Mouse (Mus musculus): Measurements from ENCODE around the gene Dffa. TPM values are rescaled to one million over a fixed set of nuclear protein-coding genes. Genes with fewer than 3 reads are reported as not detected.
"Not testable (repeated sequence)": the region's sequence is repeated elsewhere in the genome, so short reads cannot be mapped to it uniquely, and the experiment has no call there.

Dffa gene
- total RNA-seq, 4 experiments from 2014 or later: 41.3 to 52.2 (median 46.7) TPM

- no peak for DNase-seq (ENCODE audit: low spot score)
Observed at GRCm38 (mm10) chr4:149098571-149098970, 5.4 kb upstream of the Dffa start.

GRCm38 (mm10) chr4:149099369-149100017 lies 4.5 kb upstream of the Dffa start, which contains the start of gene Pex14:
Gene Pex14, minus strand, starts transcription at chr4:149099876.
- DNase-seq (ENCODE audit: low spot score): peak; percentile 92

GRCm38 (mm10) chr4:149100449-149100848 lies 3.5 kb upstream of the Dffa start:
- not testable (repeated sequence) for DNase-seq (ENCODE audit: low spot score)

GRCm38 (mm10) chr4:149101456-149101855 lies 2.5 kb upstream of the Dffa start:
- DNase-seq (ENCODE audit: low spot score): no peak

- DNase-seq (ENCODE audit: low spot score): not testable (repeated sequence)
Observed at GRCm38 (mm10) chr4:149119978-149120562, 16.1 kb downstream of the Dffa start.

- no peak for DNase-seq (ENCODE audit: low spot score)
Observed at GRCm38 (mm10) chr4:149123432-149123831, 19.5 kb downstream of the Dffa start.

GRCm38 (mm10) chr4:149125341-149126114 lies 21.6 kb downstream of the Dffa start:
- no peak for DNase-seq (ENCODE audit: low spot score)

- no peak for DNase-seq (ENCODE audit: low spot score)
Observed at GRCm38 (mm10) chr4:149126115-149126509, 22.2 kb downstream of the Dffa start.

GRCm38 (mm10) chr4:149126663-149127062 lies 22.7 kb downstream of the Dffa start, which contains the start of gene Cort:
Gene Cort, minus strand, starts transcription at chr4:149126763.
- no peak for DNase-seq (ENCODE audit: low spot score)

GRCm38 (mm10) chr4:149128467-149128866 lies 24.5 kb downstream of the Dffa start:
- no peak for DNase-seq (ENCODE audit: low spot score)

GRCm38 (mm10) chr4:149131021-149131752 lies 27.2 kb downstream of the Dffa start:
- no peak for DNase-seq (ENCODE audit: low spot score)

GRCm38 (mm10) chr4:149131789-149132565 lies 28.0 kb downstream of the Dffa start:
- no peak for DNase-seq (ENCODE audit: low spot score)

- DNase-seq (ENCODE audit: low spot score): no peak
Observed at GRCm38 (mm10) chr4:149133395-149133794, 29.4 kb downstream of the Dffa start.

GRCm38 (mm10) chr4:149136116-149136850 lies 32.3 kb downstream of the Dffa start:
- DNase-seq (ENCODE audit: low spot score): no peak

GRCm38 (mm10) chr4:149136982-149137770 lies 33.2 kb downstream of the Dffa start, which contains the start of gene Cenps:
Gene Cenps, minus strand, starts transcription at chr4:149137629.
- DNase-seq (ENCODE audit: low spot score): peak; percentile 83

- no peak for DNase-seq (ENCODE audit: low spot score)
Observed at GRCm38 (mm10) chr4:149138515-149138914, 34.6 kb downstream of the Dffa start.

GRCm38 (mm10) chr4:149143594-149143993 lies 39.6 kb downstream of the Dffa start:
- no peak for DNase-seq (ENCODE audit: low spot score)

- peak; percentile 88 for DNase-seq (ENCODE audit: low spot score)
Observed at GRCm38 (mm10) chr4:149144459-149144858, 40.5 kb downstream of the Dffa start.

- DNase-seq (ENCODE audit: low spot score): no peak
Observed at GRCm38 (mm10) chr4:149145151-149145550, 41.2 kb downstream of the Dffa start.

Measured in heart, adult 8-10 months (tissue).